Mouse (Mus musculus): ENCODE measurements at regions not wholly inside any gene's neighbourhood (a gene's known extent, or its start where the extent isn't known, plus 50 kb on each side); places are given as distances from the start of the nearest gene placed in this dataset.

DNA sequence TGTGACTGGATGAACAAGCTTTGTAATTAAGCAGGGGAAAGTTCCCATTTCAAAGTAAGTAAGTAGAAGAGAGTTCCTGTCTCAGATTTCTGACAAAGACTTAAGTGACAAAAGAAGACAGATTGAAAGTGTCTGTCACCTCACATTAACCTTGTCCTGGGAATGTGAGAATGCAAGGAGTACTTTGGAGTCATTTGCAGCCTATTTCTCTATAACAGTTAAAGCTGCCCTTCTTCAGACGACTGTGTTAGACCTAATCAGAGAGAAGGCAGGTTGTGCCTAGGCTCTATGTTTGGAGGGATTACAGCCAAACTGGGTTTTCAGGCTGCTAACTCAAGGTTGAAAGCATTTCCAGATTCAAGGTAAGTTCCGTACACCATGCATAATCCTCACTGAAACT lies 446.5 kb downstream of the Pdgfc start:
- DNase-seq (ENCODE audit: low spot score in 2 of 2): no peak

GRCm38 (mm10) chr3:81483363-81483762 lies 447.1 kb downstream of the Pdgfc start:
- DNase-seq (ENCODE audit: low spot score in 2 of 2): no peak

GRCm38 (mm10) chr3:81505316-81505715 lies 427.1 kb upstream of the Ctso start:
- DNase-seq (ENCODE audit: low spot score in 2 of 2): no peak

- DNase-seq (ENCODE audit: low spot score in 2 of 2): no peak
Observed at GRCm38 (mm10) chr3:81508611-81509010, 423.8 kb upstream of the Ctso start.

GRCm38 (mm10) chr3:81521804-81522203 lies 410.6 kb upstream of the Ctso start:
- DNase-seq (ENCODE audit: low spot score in 2 of 2): no peak

DNA sequence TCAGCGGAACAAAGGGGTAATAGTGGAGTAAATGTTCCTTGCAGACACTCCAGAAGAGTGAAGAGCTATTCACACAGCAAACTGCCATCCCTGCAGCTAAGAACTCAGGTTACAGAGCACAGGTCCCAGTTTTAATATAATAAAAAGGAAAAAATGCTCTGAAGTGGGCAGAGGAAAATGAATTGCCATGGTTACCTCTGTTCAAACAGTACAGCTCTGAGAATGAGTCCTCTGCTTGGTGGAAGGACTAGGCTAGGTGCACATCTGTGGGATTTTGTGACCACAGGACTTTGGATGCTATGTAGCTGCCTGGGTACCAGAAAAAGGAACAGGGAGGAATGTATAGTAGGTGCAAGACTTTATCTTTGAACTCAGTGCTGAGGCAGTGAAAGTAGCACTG lies 401.5 kb upstream of the Ctso start:
- DNase-seq (ENCODE audit: low spot score in 2 of 2): no peak

- no peak for DNase-seq (ENCODE audit: low spot score in 2 of 2)
Observed at GRCm38 (mm10) chr3:81535448-81536205, 396.8 kb upstream of the Ctso start.

GRCm38 (mm10) chr3:81554773-81555172 lies 377.6 kb upstream of the Ctso start:
- DNase-seq (ENCODE audit: low spot score in 2 of 2): no peak

GRCm38 (mm10) chr3:81562610-81563258 lies 369.7 kb upstream of the Ctso start:
- DNase-seq (ENCODE audit: low spot score in 2 of 2): no peak

- DNase-seq (ENCODE audit: low spot score in 2 of 2): peak in 1 of 2 experiments; percentile 14
Observed at GRCm38 (mm10) chr3:81563858-81564756, 368.3 kb upstream of the Ctso start.

DNA sequence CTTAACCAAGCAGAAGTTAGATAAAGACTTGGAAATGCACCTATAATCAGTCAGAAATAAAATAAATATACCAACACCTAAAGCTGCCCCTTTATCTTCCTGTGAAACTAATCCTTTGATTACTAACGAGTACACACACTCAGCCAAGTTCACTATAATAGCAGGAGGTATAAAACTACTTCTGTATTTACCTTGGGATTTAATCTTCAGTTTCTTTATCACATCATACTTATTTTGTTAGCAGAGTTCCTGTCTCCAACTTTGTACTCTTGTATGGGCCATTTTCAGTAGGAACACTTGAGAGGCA lies 367.7 kb upstream of the Ctso start:
- DNase-seq (ENCODE audit: low spot score in 2 of 2): no peak

- DNase-seq (ENCODE audit: low spot score in 2 of 2): no peak
Observed at GRCm38 (mm10) chr3:81583387-81584027, 348.9 kb upstream of the Ctso start.

DNA sequence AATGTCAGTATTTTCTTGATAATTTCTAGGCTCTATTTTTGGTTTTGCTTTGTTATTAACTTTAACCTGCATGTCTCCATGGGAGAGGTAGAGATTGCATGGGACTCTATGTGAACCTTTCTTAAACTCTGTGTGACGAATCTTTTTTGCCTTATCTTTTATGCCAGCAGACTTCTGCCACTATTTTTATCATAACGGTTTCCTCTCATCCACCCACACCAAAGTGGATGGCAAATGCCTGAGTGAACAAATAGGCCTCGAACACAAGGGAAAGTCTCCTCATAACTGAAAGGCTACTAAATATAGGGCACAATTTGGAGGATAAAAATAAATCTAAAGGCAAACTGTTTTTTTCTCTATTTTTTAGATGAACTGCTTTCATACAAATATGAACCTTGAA lies 343.3 kb upstream of the Ctso start:
- no peak for DNase-seq (ENCODE audit: low spot score in 2 of 2)

DNA sequence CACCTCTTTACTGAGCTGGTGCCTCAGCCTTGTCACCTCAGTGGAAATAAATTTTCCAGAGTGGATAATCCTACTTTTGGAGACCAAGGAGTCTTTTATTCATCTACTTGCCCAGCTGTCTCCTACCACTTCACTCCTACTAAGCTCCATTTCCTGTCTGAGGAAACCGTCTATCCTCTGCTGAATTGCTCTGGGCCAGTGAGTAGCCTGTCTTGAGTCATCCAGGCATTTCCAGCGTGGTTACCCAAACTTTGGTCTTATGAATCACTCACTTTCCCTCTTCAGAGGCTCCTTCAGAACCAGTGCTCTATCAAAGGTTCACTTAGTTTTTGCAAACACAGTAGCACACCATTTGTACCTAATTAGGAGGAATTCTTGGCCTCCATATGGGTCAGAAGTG lies 303.2 kb upstream of the Ctso start:
- DNase-seq (ENCODE audit: low spot score in 2 of 2): no peak

GRCm38 (mm10) chr3:81658490-81658889 lies 273.9 kb upstream of the Ctso start:
- no peak for DNase-seq (ENCODE audit: low spot score in 2 of 2)

DNA sequence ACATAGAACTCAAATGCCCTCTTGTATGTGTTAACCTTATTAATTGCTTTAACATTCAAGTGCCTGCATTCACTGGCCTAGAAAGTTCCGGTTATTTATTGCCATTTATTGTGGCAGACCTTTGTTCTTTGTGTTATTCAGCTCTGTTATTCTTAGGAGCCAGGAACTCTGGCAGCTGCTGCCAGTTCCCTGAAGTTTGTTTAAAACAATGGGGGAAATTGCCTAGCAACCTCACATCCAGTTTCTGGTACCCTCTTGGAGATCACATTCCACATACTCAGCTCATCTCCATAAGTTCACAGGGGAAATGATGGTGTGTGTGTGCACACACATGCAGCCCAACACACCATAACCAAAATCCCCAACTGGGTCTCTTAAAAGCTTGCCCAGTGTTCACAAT lies 270.8 kb upstream of the Ctso start:
- no peak for DNase-seq (ENCODE audit: low spot score in 2 of 2)

- DNase-seq (ENCODE audit: low spot score in 2 of 2): no peak
Observed at GRCm38 (mm10) chr3:81666262-81666661, 266.1 kb upstream of the Ctso start.

- no peak for DNase-seq (ENCODE audit: low spot score in 2 of 2)
Observed at GRCm38 (mm10) chr3:81676570-81676969, 255.8 kb upstream of the Ctso start.

- no peak for DNase-seq (ENCODE audit: low spot score in 2 of 2)
Observed at GRCm38 (mm10) chr3:81701974-81702697, 230.3 kb upstream of the Ctso start.

DNA sequence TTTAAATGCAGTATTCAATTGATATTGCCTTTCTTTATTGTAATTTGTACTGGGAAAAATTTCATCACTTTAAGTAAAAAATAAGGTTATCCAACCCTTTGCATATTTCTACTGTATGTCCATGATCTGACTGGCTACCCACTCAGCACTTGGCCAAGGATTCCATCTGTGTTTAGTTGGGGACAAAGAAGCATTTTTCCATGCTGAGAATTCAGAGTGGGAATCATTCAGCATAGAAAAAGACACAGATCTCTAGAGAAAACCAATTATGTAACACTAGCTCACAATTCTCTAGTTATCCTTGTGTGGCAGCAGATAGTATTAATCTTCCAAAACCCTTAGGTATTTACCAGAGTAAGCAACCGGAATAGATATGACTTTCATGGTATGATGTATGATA lies 213.5 kb upstream of the Ctso start:
- DNase-seq (ENCODE audit: low spot score in 2 of 2): no peak

GRCm38 (mm10) chr3:81735463-81735862 lies 196.9 kb upstream of the Ctso start:
- DNase-seq (ENCODE audit: low spot score in 2 of 2): no peak
